Mouse (Mus musculus) stomach, embryonic 14.5 days (tissue): ENCODE measurements at regions not wholly inside any gene's neighbourhood (a gene's known extent, or its start where the extent isn't known, plus 50 kb on each side); places are given as distances from the start of the nearest gene placed in this dataset.

Experiments
- ATAC-seq: fragments of 200-750 bp; cut with Nextera tagmentation; 2 replicates; pipeline ENCODE4 v1.8.0; 2017; ENCODE audit warnings: low read depth, moderate TSS enrichment; ENCODE audit not compliant: insufficient number of reproducible peaks, insufficient read depth, low FRiP score
- H3K27ac ChIP-seq: fragments of 300-500 bp; sonication (generic); 2 replicates; pipeline ENCODE4 v1.5.1; 2014; ENCODE audit warnings: mild to moderate bottlenecking, low read length, moderate library complexity, mixed read lengths
- H3K27me3 ChIP-seq: fragments of 300-500 bp; sonication (generic); 2 replicates; pipeline ENCODE4 v1.6.1; 2014; ENCODE audit warnings: low read length, control low read depth, mixed read lengths; ENCODE audit not compliant: control insufficient read depth, insufficient read depth
- H3K36me3 ChIP-seq: fragments of 300-500 bp; sonication (generic); 2 replicates; pipeline ENCODE4 v1.6.1; 2014; ENCODE audit warnings: mild to moderate bottlenecking, control low read depth, low read length, moderate library complexity, mixed read lengths; ENCODE audit not compliant: control insufficient read depth, insufficient read depth
- H3K4me1 ChIP-seq: fragments of 300-500 bp; sonication (generic); 2 replicates; pipeline ENCODE4 v1.6.1; 2014; ENCODE audit warnings: low read length, control low read depth, mixed read lengths; ENCODE audit not compliant: control insufficient read depth, insufficient read depth
- H3K4me2 ChIP-seq: fragments of 300-500 bp; sonication (generic); replicated peaks from 2 replicates; pipeline ENCODE4 v1.6.1; 2014; ENCODE audit warnings: low read depth, low read length, control low read depth
- H3K4me3 ChIP-seq: fragments of 300-500 bp; sonication (generic); 2 replicates; pipeline ENCODE4 v1.5.1; 2014; ENCODE audit warnings: low read depth, low read length, control low read depth
- H3K9ac ChIP-seq: fragments of 300-500 bp; sonication (generic); replicated peaks from 2 replicates; pipeline ENCODE4 v1.6.1; 2014; ENCODE audit warnings: low read depth, mild to moderate bottlenecking, control low read depth, low read length, moderate library complexity, mixed read lengths
- H3K9me3 ChIP-seq: fragments of 300-500 bp; sonication (generic); 2 replicates; pipeline ENCODE4 v1.6.1; 2016; ENCODE audit warnings: low read depth, low read length, control low read depth; ENCODE audit not compliant: control insufficient read depth
- WGBS: fragments of 180-500 bp; shearing (Covaris S2); extraction: QIAGEN DNeasy Blood & Tissue Kit; methylation state at CpG from one replicate; pipeline ENCODE4 v1.1.7; 2014; 5-methylcytosine and 5-hydroxymethylcytosine counted together

DNA sequence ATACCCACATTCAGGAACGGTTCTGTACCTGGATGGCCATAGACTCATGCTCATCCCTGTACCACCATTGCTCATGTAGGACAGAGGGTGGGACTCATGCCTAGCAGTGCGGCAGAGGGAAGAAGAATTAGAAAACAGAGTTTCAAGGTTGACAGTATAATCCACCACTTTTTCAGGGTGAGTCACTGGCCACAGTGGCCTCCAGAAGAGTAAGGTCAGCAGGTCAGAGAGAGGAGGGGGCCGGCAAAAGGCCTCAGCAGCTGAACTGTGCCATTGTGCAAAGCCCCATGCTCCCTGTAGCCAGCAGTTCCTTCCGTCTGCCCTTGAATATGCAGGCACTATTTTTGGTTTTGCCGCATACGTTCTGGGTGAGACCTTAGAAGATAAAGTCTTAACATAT is 78.1 kb upstream of the Grik1 start:
- no peak overlapping the region for H3K9ac ChIP-seq
- no peak for ATAC-seq
- no peak overlapping the region for H3K4me2 ChIP-seq
- no peak overlapping the region for H3K27ac ChIP-seq
- H3K4me1 ChIP-seq, result no peaks in the 10 kb centered on the region
- no peak overlapping the region for H3K4me3 ChIP-seq
- H3K36me3 ChIP-seq, result no peaks in the 10 kb centered on the region
- no peaks in the 10 kb centered on the region for H3K27me3 ChIP-seq
- H3K9me3 ChIP-seq, result no peaks in the 10 kb centered on the region
- WGBS, result 38% methylated on average over 6 of the region's 6 CpGs

DNA sequence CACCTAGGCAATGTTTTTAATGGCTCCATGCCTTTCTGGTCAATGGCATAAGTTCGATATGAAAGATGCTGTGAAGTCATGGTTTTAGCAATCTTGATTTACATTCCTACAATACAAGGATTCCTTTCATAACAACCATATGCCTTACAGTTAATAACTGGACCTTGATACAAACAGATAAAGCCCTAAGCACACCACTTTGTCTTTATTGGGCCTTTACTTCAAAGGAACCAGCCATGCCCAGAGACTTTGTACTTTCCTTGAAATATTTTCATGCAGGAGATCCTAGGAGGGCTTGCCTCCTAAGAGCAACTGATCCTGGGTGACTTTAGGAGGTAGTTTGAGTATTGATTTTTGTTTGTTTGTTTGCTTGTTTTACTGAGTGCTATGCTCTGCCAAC is 77.1 kb upstream of the Grik1 start:
- Histone ChIP-seq H3K9ac (no peak overlapping the region), H3K4me1 (no peaks in the 10 kb centered on the region), H3K4me3 (no peak overlapping the region), H3K27ac (no peak overlapping the region), H3K27me3 (no peaks in the 10 kb centered on the region), H3K4me2 (no peak overlapping the region), H3K9me3 (no peaks in the 10 kb centered on the region), H3K36me3 (no peaks in the 10 kb centered on the region)
- no peak for ATAC-seq
- WGBS, result 83% methylated on average over 1 of the region's 1 CpGs

DNA sequence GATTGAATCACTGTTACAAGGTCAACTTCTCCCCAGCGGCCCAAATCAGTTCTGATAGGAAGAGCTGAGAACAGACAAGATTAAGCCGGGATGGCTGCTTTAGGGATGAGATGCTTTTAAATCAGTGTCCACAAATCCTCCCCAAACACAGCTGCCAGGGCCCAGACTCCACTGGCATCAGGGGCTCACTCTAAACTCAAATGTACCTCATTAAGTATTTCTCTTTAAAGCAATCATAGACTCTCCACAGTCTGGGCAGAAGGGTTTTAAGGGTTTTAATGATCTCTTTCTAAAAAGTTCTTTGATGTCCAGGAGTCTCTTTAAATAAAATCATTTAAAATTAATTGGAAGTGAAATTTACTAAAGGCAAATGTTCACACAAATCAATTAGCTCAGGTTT is 70.0 kb upstream of the Grik1 start:
- no peak overlapping the region for H3K4me3 ChIP-seq
- no peak overlapping the region for H3K9ac ChIP-seq
- no peaks in the 10 kb centered on the region for H3K4me1 ChIP-seq
- H3K36me3 ChIP-seq, result no peaks in the 10 kb centered on the region
- no peaks in the 10 kb centered on the region for H3K27me3 ChIP-seq
- H3K9me3 ChIP-seq, result no peaks in the 10 kb centered on the region
- no peak overlapping the region for H3K4me2 ChIP-seq
- ATAC-seq, result no peak
- WGBS, result 43% methylated on average over 2 of the region's 2 CpGs
- H3K27ac ChIP-seq, result no peak overlapping the region
